Mouse (Mus musculus) retina, postnatal 7 days (tissue): ENCODE measurements around the gene Mup6.
A peak's percentile ranks its signal among the peaks of the same experiment; 100 is the strongest.
"Not testable (repeated sequence)": the region's sequence is repeated elsewhere in the genome, so short reads cannot be mapped to it uniquely, and the experiment has no call there.

Source experiments
- DNase-seq: peaks from one replicate; pipeline ENCODE4 v3.0.0-alpha.2; 2012; ENCODE audit warnings: low read depth, low spot score

The Mup6 gene

GRCm38 (mm10) chr4:59963405-59964344 is at the start of gene Mup6:
Gene Mup6, plus strand, starts transcription at chr4:59964294.
- DNase-seq = no peak

DNA sequence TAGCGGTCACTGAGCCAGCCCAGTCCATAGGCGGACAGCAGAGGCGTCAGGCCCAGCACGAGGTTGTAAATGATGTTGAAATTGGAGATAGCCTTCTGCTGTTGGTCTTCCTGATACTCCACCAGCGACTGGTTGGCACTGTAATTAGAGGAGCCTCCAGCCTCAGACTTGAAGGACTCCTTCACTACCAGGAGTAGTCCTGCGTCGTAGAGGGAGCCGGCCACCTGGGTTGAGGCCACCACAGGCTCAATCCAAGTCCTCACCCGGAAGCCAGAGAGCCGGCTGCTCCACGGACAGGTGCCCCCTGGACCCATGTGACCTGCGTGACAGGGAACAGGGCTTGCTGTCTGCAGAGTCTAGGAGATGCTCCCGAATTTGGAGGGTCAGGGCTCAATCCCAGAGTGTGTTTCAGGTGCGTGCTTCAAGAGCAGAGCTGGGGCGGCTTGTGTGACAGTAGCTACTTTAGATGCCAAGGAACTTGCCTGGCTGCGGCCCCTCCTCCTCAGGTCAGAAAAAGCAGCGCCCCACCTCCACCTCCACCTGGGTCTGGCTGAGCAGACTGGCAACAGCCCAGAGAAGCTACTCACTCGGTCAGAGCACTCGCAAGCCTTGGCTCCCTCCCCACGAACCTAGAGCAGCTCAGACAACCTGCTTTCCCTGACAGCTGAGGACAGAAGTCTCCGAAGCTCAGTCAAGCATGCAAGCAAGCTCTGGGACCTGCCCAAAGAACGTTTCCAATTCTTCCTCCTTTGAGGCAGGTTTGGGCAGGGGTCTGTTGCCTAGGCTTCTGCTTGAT is 49.3 kb upstream of the Mup6 start, which contains the start of gene Slc46a2:
Gene Slc46a2 (minus strand): TSS at position 449 of the 796 bp plus-strand sequence.
- no peak for DNase-seq

DNA sequence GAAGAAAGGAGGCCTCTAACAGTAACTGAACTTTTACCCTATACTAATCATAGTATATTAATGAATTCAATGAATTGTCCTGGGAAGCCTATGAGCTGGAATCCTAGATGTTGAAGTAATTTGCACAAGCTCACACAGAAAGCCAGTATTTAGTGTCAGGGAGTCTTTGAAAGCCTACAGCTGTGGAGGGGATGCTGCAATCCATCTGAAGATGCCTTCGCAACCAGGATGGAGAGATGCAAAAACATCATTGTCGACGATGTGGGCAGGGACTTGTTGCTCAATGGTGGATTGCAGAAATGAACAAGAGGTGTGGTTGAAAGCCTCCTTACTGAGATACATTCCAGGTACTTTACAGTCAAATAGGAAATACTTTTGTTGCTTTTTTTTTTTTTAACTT is 46.1 kb upstream of the Mup6 start:
- DNase-seq = no peak

- DNase-seq = no peak
Observed at GRCm38 (mm10) chr4:59925082-59925481, 39.0 kb upstream of the Mup6 start.

GRCm38 (mm10) chr4:59927666-59928065 is 36.4 kb upstream of the Mup6 start:
- DNase-seq = no peak

DNA sequence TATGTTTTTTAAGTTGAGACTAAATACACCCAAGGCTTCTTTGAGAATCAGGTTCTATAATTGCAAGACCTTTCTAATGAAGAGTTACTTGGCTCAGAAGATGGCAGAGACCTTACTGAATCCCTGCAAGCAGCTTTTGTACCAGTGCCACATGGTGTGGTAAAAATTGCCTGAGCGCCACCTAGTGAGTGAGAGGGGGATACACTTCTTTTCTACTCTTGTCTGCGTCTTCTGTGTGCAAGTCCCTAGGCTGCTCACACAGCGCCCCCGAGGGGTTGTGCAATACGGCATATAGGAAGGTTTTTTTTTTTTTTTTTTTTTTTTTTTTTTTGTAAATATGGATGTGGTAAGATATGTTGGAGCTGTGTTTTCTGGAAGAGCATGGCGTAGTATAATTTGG is 35.7 kb upstream of the Mup6 start:
- DNase-seq = peak; percentile 28

DNA sequence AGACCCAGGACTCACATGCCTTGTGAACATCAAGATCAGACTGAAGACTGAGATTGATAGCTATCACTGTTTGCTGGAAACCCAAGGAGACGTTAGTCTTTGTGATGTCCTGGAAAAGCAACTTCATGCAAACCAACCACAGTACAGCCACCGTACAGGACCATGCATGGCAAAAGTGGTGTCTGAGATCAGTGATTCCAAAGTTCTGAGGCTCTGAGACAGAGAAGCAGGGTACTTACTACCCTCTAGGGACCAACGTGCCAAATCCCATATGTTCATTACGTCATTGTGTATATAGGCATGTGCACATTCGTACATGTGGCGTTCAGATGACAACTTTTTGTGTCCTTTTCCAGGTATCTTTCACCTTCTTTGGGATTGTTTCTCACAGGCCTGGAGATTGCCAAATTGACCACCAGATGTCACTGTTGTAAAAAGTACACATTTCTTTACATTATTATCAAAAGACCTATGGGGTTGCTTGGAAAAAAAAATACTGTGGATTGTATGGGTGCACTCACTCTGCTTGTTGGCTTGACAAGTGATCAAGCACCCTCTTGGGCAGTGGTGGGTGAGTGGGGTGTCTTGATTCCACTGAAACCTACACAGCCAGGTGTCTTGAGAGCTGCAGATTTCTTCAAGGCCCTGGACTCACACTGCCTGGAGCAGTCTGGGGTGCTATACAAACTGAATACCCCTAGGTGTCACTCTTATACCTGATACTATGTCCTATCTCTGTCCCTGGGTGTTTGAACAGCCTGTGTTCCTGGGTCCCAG is 31.4 kb upstream of the Mup6 start:
- DNase-seq = peak; percentile 3

- no peak for DNase-seq
Observed at GRCm38 (mm10) chr4:59937543-59937942, 26.6 kb upstream of the Mup6 start.

- DNase-seq = no peak
Observed at GRCm38 (mm10) chr4:59960610-59961009, 3.5 kb upstream of the Mup6 start, which contains the start of gene Mup4. Gene Mup4, minus strand, starts transcription at chr4:59960710.

DNA sequence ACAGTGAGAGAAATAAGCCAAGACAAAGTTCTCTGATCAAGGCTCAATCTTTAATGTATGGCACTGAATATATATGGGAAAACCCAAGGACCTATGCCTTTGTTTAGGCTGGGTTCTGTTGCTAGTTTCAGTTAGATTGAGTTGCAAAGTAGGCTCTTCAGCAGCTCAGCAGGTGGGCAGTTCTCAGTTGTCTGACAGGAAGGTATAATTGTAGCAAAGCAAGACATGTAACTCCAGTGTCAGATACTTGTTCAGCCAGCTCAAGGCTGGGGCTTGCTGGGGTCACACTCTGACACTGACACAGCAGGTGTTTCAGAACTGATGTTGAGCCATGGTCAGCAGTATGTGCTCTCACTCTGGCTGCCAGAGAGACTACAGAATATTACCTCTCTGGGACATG is 33.8 kb downstream of the Mup6 start:
- not testable (repeated sequence) for DNase-seq

- DNase-seq = not testable (repeated sequence)
Observed at GRCm38 (mm10) chr4:60020141-60020540, 56.0 kb downstream of the Mup6 start.

GRCm38 (mm10) chr4:60029334-60030111 is 65.4 kb downstream of the Mup6 start:
- DNase-seq = not testable (repeated sequence)
